Mouse (Mus musculus) megakaryocyte, embryonic 14.5 days (primary cell): ENCODE results near the gene Rasl12. TPM values are rescaled to one million over a fixed set of nuclear protein-coding genes. Genes with fewer than 3 reads are reported as not detected.

ENCODE experiments used
- H3K27me3 ChIP-seq: replicated peaks from 2 replicates; pipeline ENCODE3; 2012; ENCODE audit warnings: inconsistent platforms
- H3K36me3 ChIP-seq: replicated peaks from 2 replicates; pipeline ENCODE3; 2012; ENCODE audit warnings: low read length, inconsistent platforms, mixed read lengths
- H3K4me1 ChIP-seq: 2 replicates; pipeline ENCODE4 v1.6.1; 2012; ENCODE audit warnings: inconsistent platforms
- H3K4me3 ChIP-seq: replicated peaks from 2 replicates; pipeline ENCODE3; 2012; ENCODE audit warnings: moderate library complexity, mild to moderate bottlenecking, inconsistent platforms
- H3K9me3 ChIP-seq: 2 replicates; pipeline ENCODE4 v1.6.1; 2012; ENCODE audit warnings: inconsistent platforms
- FLI1 ChIP-seq: IDR thresholded peaks from 2 replicates; pipeline ENCODE4 v1.6.1; 2012; ENCODE audit warnings: low read length, inconsistent platforms, mixed read lengths
- GATA1 ChIP-seq: IDR thresholded peaks from 3 replicates; pipeline ENCODE4 v1.6.1; 2012; ENCODE audit warnings: mixed read lengths, low read length, inconsistent platforms, borderline replicate concordance
- polyA plus RNA-seq: library from polyadenylated mRNA; stranded (reverse); fragments of >175 nt; gene quantifications from 2 replicates; pipeline ENCODE4 v1.2.3, GENCODE M21; 2012; ENCODE audit warnings: low replicate concordance; ENCODE audit not compliant: insufficient read depth

Gene Rasl12
- polyA plus RNA-seq, 1 experiment, result not detected

DNA sequence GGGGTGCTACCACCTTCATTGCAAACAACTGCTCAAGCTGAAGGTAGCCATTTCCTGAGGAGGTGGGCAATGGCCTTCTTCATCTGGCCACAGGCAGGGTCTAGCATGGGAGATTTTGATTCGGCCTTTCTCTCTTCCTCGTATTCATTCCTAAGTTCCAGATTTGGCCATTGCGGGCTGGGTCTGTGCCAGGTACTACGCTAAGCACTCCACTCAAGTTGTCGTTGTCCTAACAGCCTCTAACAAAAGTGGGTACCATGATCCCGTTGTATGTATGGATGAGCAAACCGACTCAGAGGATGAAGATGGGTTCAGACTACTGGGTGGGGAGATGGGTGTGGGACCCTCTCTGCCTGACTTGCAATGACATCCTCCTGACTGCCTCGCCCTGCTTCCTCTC lies 12.1 kb downstream of the Rasl12 start:
- TF ChIP-seq GATA1 (no peak), FLI1 (no peak)
- Histone ChIP-seq H3K27me3 (peaks cover 69% of the 10 kb centered on the region), H3K4me3 (no peak overlapping the region), H3K36me3 (no peaks in the 10 kb centered on the region), H3K4me1 (peaks cover 5% of the 10 kb centered on the region), H3K9me3 (no peaks in the 10 kb centered on the region)

DNA sequence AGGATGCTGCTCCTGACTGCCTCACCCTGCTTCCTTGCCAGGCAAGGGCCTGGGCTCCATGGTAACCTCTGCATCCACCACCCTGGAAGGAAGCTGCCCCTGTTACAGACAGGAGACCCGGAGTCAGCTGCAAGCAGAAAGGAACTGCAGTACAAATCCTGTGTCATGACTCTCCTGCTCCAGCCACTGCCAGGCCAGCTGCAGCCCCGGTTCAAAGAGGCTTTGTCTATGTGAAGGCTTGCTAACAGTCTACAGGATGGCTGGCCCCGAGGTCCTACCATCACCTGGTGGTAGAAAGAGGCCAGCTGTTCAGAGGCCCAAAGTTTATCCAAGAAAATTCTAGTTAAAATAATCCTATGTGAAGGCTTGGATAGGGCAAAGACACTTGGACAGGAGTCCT lies 13.0 kb downstream of the Rasl12 start:
- peaks cover 71% of the 10 kb centered on the region for H3K27me3 ChIP-seq
- H3K4me1 ChIP-seq, result peaks cover 5% of the 10 kb centered on the region
- H3K4me3 ChIP-seq, result no peak overlapping the region
- TF ChIP-seq FLI1, result no peak
- no peak for TF ChIP-seq GATA1
- H3K36me3 ChIP-seq, result no peaks in the 10 kb centered on the region
- H3K9me3 ChIP-seq, result no peaks in the 10 kb centered on the region

DNA sequence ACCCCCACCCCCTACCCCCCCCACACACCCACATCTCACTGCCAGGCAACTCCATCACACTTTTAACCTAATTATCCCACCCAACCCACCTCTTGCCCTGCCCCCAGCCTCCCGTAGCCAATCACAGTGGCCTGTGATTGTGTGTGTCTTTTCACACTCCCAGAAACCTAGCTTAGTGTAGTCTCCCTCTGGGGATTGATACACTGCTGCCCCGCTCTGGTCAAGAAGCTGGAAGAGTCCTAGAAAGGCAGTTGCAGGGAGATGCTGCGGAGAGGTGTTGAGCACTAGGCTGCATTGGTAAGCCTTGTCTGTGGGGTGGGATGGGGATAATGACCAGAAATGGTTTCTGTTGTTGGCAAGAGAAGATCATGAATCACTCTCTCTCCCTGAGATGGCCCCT lies 19.4 kb downstream of the Rasl12 start:
- peaks cover under 1% of the 10 kb centered on the region; the same call in 1 of the 2 replicates for H3K4me1 ChIP-seq
- no peaks in the 10 kb centered on the region for H3K36me3 ChIP-seq
- peaks cover 32% of the 10 kb centered on the region for H3K27me3 ChIP-seq
- no peak overlapping the region for H3K4me3 ChIP-seq
- no peaks in the 10 kb centered on the region for H3K9me3 ChIP-seq
- no peak for TF ChIP-seq FLI1
- no peak for TF ChIP-seq GATA1

DNA sequence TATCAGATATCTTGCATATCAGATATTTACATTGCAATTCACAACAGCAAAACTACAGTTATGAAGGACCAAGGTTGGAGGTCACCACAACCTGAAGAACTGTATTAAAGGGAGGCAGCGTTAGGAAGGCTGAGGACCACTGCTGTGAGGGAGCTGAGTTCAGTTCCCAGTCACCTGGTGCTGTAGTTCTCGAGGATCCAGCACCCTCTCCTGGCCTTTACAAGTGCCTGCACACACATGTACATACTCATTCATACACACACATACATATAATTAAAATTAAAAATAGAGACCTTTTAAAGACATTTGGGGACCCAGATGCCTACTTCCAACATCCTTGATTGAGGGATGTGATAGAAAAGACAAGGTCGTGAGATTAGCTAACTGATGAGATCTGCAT lies 21.3 kb downstream of the Rasl12 start:
- Histone ChIP-seq H3K36me3 (no peaks in the 10 kb centered on the region), H3K27me3 (peaks cover 19% of the 10 kb centered on the region), H3K4me3 (no peak overlapping the region), H3K9me3 (no peaks in the 10 kb centered on the region), H3K4me1 (peaks cover 15% of the 10 kb centered on the region)
- TF ChIP-seq FLI1, result no peak
- no peak for TF ChIP-seq GATA1

DNA sequence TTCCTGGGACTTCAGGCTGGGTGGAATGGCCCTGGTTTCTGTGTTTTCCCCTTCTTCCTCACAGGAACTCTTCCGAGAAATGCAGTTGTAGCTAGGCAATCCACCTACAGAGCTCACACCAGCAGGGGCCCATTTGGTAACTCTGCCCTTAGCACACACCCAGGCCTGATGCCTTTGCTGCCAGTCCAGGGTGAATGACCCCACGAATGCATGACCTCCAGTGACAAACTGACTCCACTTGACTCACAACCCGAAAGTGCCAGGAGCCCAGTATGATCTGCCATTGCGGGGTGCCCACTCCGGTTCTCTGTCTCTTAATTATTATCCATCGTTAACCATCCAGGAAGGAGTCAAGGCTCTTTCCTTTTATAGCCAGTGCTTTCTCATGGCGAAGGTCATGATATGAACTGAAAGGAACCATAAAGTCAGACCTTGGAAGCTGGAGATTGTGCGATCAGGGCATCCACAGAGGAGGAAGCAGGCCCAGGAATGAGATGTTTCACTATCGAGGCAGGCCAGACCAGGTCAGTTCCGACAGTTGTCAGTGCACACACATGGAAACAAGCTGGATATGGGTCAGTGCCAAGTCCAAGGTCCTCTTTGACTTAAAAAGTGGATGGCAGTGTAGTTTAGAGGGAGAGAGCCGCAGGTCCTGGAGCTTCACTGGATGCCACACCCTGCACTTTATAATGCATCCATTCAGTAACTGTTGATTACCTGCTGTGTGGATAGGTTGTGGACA lies 24.6 kb downstream of the Rasl12 start, which contains the start of gene Slc51b:
TSS of gene Slc51b (minus strand) at position 196 of the 742 bp plus-strand sequence.
- peak within 1 kb of the TSS; percentile 38 for H3K4me3 ChIP-seq
- H3K36me3 ChIP-seq, result no peaks in the 10 kb centered on the region
- no peaks in the 10 kb centered on the region for H3K9me3 ChIP-seq
- TF ChIP-seq GATA1 (no peak), FLI1 (no peak)
- peaks cover 18% of the 10 kb centered on the region for H3K4me1 ChIP-seq
- H3K27me3 ChIP-seq, result peaks cover 11% of the 10 kb centered on the region

DNA sequence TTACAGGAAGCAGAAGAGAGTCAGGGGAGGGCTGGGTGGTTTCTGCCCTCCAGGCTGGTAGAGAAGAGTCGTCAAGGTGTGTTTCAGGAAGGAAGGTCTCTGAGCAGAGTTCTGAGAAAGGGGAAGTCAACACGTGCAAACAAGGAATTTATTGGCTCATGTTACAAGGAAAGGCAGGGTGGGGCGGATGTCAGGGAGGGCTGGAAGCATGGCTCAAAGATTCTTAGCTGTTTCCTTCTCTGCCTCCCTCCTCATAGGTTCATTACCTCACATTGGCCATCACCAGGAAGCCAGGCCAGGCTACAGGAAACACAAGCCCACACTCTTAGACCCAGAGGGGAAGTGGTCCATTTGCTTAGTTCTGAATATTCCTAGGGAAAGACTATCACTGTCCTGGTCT lies 26.1 kb downstream of the Rasl12 start:
- Histone ChIP-seq H3K9me3 (no peaks in the 10 kb centered on the region), H3K27me3 (peaks cover 11% of the 10 kb centered on the region), H3K36me3 (no peaks in the 10 kb centered on the region), H3K4me3 (no peak overlapping the region), H3K4me1 (peaks cover 18% of the 10 kb centered on the region)
- TF ChIP-seq FLI1, result no peak
- TF ChIP-seq GATA1, result no peak

DNA sequence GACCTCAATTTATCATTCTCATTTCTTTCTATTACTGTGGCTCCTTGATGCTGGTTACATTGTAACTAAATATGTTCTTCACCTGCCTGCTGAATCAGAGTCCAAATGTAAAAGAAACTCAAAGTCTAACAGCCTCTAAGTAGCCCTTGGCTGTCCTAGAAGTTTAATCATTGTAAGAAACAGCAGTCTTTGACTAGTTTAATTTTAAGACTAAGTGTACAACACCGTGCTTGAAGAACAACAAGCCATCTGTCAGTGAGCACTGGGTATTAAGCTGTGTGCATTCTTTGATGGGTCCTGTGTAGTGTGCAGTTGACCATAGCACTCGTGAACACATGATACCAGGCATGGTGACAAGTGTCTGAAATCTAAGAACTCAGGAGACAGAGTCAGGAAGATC lies 29.2 kb downstream of the Rasl12 start:
- Histone ChIP-seq H3K9me3 (no peaks in the 10 kb centered on the region), H3K4me1 (peaks cover 18% of the 10 kb centered on the region), H3K4me3 (no peak overlapping the region), H3K27me3 (peaks cover 6% of the 10 kb centered on the region), H3K36me3 (no peaks in the 10 kb centered on the region)
- TF ChIP-seq GATA1 (no peak), FLI1 (no peak)

DNA sequence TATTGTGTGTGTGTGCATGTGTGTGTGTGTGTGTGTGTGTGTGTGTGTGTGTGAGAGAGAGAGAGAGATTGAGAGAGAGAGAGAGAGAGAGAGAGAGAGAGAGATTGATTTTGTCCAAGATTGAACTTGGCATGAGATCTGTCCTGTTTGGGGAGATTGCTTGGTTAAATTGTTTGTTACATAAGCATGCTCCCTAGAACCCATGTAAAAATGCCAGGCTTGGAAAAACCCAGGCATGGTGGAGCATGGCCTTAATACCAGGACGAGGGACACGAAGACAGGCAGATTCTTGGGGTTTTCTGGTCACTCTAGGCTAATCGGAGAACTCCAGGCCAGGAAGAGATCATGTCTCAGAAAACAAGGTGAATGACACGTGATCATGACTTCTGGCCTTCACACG lies 29.7 kb downstream of the Rasl12 start:
- Histone ChIP-seq H3K4me1 (peaks cover 14% of the 10 kb centered on the region), H3K4me3 (no peak overlapping the region), H3K36me3 (no peaks in the 10 kb centered on the region), H3K9me3 (no peaks in the 10 kb centered on the region), H3K27me3 (peaks cover 6% of the 10 kb centered on the region)
- TF ChIP-seq FLI1 (no peak), GATA1 (no peak)

DNA sequence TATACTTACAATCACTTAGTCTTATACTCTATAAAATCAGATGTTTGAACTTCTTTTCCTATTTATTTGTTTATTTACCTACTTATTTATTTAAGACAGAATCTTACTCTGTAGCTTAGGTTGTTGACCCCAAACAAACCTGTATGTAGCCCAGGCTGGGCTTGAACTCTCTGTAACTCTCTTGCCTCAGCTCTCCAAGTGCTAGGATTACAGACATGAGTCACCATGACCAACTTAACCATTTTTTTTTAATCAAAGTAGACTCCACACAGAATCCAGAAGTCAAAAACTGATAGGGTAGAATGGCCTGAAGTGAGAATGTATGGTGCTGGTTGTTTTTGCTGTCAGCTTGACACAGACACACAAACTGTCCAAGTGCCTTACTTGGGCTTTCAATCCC lies 32.1 kb downstream of the Rasl12 start:
- no peak for TF ChIP-seq FLI1
- TF ChIP-seq GATA1, result no peak
- Histone ChIP-seq H3K36me3 (no peaks in the 10 kb centered on the region), H3K4me1 (peaks cover 16% of the 10 kb centered on the region), H3K9me3 (no peaks in the 10 kb centered on the region), H3K4me3 (no peak overlapping the region), H3K27me3 (peaks cover 3% of the 10 kb centered on the region)

DNA sequence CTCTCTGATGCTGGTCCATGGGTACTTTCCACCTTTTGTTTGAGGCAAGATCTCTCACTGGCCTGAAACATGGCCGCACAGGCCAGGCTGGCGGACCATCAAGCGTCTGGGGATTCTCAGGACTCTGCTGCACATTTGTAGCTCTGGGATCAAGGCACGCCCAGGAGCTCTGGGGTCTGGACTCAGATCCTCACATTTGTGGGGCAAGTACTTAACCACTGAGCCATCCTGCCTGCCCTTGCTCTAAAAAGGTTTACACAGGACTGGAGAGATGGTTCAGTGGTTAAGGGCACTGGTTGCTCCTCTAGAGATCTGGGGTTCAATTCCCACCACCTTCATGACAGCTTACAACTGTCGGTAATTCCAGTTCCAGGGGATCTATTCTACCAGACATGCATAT lies 32.6 kb downstream of the Rasl12 start:
- TF ChIP-seq GATA1 (no peak), FLI1 (no peak)
- Histone ChIP-seq H3K4me3 (no peak overlapping the region), H3K36me3 (no peaks in the 10 kb centered on the region), H3K9me3 (no peaks in the 10 kb centered on the region), H3K27me3 (peaks cover 3% of the 10 kb centered on the region), H3K4me1 (peaks cover 16% of the 10 kb centered on the region)

DNA sequence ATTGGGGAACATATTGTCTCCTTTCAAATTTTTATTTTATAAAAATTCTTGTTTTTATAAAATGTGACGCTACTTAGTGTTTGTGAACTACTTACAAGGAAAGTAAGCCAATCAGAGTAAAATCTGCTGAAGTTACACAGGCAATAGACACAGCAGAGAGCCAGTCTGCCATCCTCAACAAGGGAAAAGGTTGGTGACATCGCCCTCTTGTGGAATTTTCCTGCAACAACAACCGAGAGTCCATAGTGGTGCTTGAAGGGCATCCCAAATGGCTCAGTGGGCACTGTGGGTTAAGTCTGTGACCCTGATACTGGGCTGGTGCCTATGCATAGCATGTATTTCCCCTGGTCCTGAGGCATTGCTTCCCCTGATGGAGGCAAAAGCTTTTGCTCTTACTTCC lies 33.9 kb downstream of the Rasl12 start:
- Histone ChIP-seq H3K27me3 (peaks cover 3% of the 10 kb centered on the region), H3K4me1 (peaks cover 26% of the 10 kb centered on the region), H3K9me3 (no peaks in the 10 kb centered on the region), H3K36me3 (no peaks in the 10 kb centered on the region), H3K4me3 (no peak overlapping the region)
- TF ChIP-seq GATA1 (no peak), FLI1 (no peak)
